Mouse (Mus musculus): ENCODE data around the gene Klf15. TPM values are rescaled to one million over a fixed set of nuclear protein-coding genes. Genes with fewer than 3 reads are reported as not detected.

Klf15 gene
- polyA plus RNA-seq, 1 experiment from 2014 or later = 18.4 TPM

GRCm38 (mm10) chr6:90463890-90464421 lies 1.6 kb downstream of the Klf15 start:
- Histone ChIP-seq H3K27me3 (peaks cover 56% of the 10 kb centered on the region), H3K9me3 (replicated peaks) (no peaks in the 10 kb centered on the region), H3K4me1 (replicated peaks) (peaks cover 17% of the 10 kb centered on the region), H3K36me3 (replicated peaks) (no peaks in the 10 kb centered on the region), H3K4me2 (peak overlapping the region; percentile 64), H3K9ac (no peak overlapping the region), H3K27ac (replicated peaks) (peak overlapping the region; percentile 71), H3K4me3 (replicated peaks) (peak overlapping the region; percentile 57)
- no peak for ATAC-seq (ENCODE audit: insufficient read depth)
- 37% methylated on average over 7 of the region's 7 CpGs for WGBS (ENCODE audit: insufficient replicate concordance)

GRCm38 (mm10) chr6:90465028-90465640 lies 2.8 kb downstream of the Klf15 start:
- Histone ChIP-seq H3K4me1 (replicated peaks) (peaks cover 22% of the 10 kb centered on the region), H3K9me3 (replicated peaks) (no peaks in the 10 kb centered on the region), H3K36me3 (replicated peaks) (no peaks in the 10 kb centered on the region), H3K9ac (no peak overlapping the region), H3K27me3 (peaks cover 51% of the 10 kb centered on the region), H3K4me2 (peak overlapping the region; percentile 47), H3K27ac (replicated peaks) (peak overlapping the region; percentile 78), H3K4me3 (replicated peaks) (peak overlapping the region; percentile 17)
- 63% methylated on average over 11 of the region's 11 CpGs for WGBS (ENCODE audit: insufficient replicate concordance)
- 0 out of 2 replicates have a peak, but pooled peaks have one; percentile 10 for ATAC-seq (ENCODE audit: insufficient read depth)

GRCm38 (mm10) chr6:90466079-90466478 lies 3.7 kb downstream of the Klf15 start:
- ATAC-seq (ENCODE audit: insufficient read depth) = no peak
- H3K4me3 ChIP-seq (replicated peaks) = peak overlapping the region; percentile 26
- peaks cover 41% of the 10 kb centered on the region for H3K27me3 ChIP-seq
- H3K4me2 ChIP-seq = peak overlapping the region; percentile 47
- H3K36me3 ChIP-seq (replicated peaks) = no peaks in the 10 kb centered on the region
- no peak overlapping the region for H3K9ac ChIP-seq
- peak overlapping the region; percentile 78 for H3K27ac ChIP-seq (replicated peaks)
- WGBS (ENCODE audit: insufficient replicate concordance) = 62% methylated on average over 10 of the region's 10 CpGs
- H3K9me3 ChIP-seq (replicated peaks) = no peaks in the 10 kb centered on the region
- H3K4me1 ChIP-seq (replicated peaks) = peaks cover 22% of the 10 kb centered on the region

GRCm38 (mm10) chr6:90466847-90467410 lies 4.6 kb downstream of the Klf15 start:
- Histone ChIP-seq H3K27me3 (peaks cover 33% of the 10 kb centered on the region), H3K4me2 (peak overlapping the region; percentile 47), H3K9me3 (replicated peaks) (no peaks in the 10 kb centered on the region), H3K9ac (no peak overlapping the region), H3K36me3 (replicated peaks) (no peaks in the 10 kb centered on the region), H3K4me1 (replicated peaks) (peaks cover 22% of the 10 kb centered on the region), H3K4me3 (replicated peaks) (peak overlapping the region; percentile 26; the same call in 1 of the 2 replicates), H3K27ac (replicated peaks) (peak overlapping the region; percentile 78)
- WGBS (ENCODE audit: insufficient replicate concordance) = 71% methylated on average over 12 of the region's 12 CpGs
- ATAC-seq (ENCODE audit: insufficient read depth) = no peak

- Histone ChIP-seq H3K27ac (replicated peaks) (no peak overlapping the region), H3K9me3 (replicated peaks) (no peaks in the 10 kb centered on the region), H3K4me3 (replicated peaks) (peak overlapping the region; percentile 26; the same call in 1 of the 2 replicates), H3K27me3 (peaks cover 20% of the 10 kb centered on the region), H3K4me1 (replicated peaks) (peaks cover 16% of the 10 kb centered on the region), H3K36me3 (replicated peaks) (no peaks in the 10 kb centered on the region), H3K9ac (no peak overlapping the region), H3K4me2 (peak overlapping the region; percentile 47)
- ATAC-seq (ENCODE audit: insufficient read depth) = no peak
- WGBS (ENCODE audit: insufficient replicate concordance) = 34% methylated on average over 1 of the region's 1 CpGs
Observed at GRCm38 (mm10) chr6:90468216-90468615, 5.8 kb downstream of the Klf15 start.

GRCm38 (mm10) chr6:90469041-90469440 lies 6.7 kb downstream of the Klf15 start:
- peaks cover 12% of the 10 kb centered on the region for H3K27me3 ChIP-seq
- no peak overlapping the region for H3K4me3 ChIP-seq (replicated peaks)
- no peaks in the 10 kb centered on the region for H3K36me3 ChIP-seq (replicated peaks)
- no peak overlapping the region for H3K27ac ChIP-seq (replicated peaks)
- no peak for ATAC-seq (ENCODE audit: insufficient read depth)
- no peak overlapping the region for H3K9ac ChIP-seq
- H3K9me3 ChIP-seq (replicated peaks) = no peaks in the 10 kb centered on the region
- peaks cover 15% of the 10 kb centered on the region for H3K4me1 ChIP-seq (replicated peaks)
- 50% methylated on average over 6 of the region's 6 CpGs for WGBS (ENCODE audit: insufficient replicate concordance)
- H3K4me2 ChIP-seq = peak overlapping the region; percentile 47; the same call in 1 of the 2 replicates

- H3K4me1 ChIP-seq (replicated peaks) = peaks cover 10% of the 10 kb centered on the region; the same call in 1 of the 2 replicates
- no peak overlapping the region for H3K4me3 ChIP-seq (replicated peaks)
- 59% methylated on average over 2 of the region's 2 CpGs for WGBS (ENCODE audit: insufficient replicate concordance)
- no peak overlapping the region for H3K4me2 ChIP-seq
- H3K27ac ChIP-seq (replicated peaks) = no peak overlapping the region
- H3K9ac ChIP-seq = no peak overlapping the region
- no peaks in the 10 kb centered on the region for H3K9me3 ChIP-seq (replicated peaks)
- peaks cover 3% of the 10 kb centered on the region; the same call in 1 of the 2 replicates for H3K27me3 ChIP-seq
- H3K36me3 ChIP-seq (replicated peaks) = no peaks in the 10 kb centered on the region
- ATAC-seq (ENCODE audit: insufficient read depth) = no peak
Observed at GRCm38 (mm10) chr6:90470255-90470654, 7.9 kb downstream of the Klf15 start.

GRCm38 (mm10) chr6:90470947-90471541 lies 8.7 kb downstream of the Klf15 start:
- Histone ChIP-seq H3K4me3 (replicated peaks) (no peak overlapping the region), H3K4me1 (replicated peaks) (peaks cover 18% of the 10 kb centered on the region; the same call in 1 of the 2 replicates), H3K9me3 (replicated peaks) (no peaks in the 10 kb centered on the region), H3K27ac (replicated peaks) (no peak overlapping the region), H3K9ac (no peak overlapping the region), H3K4me2 (no peak overlapping the region), H3K36me3 (replicated peaks) (no peaks in the 10 kb centered on the region), H3K27me3 (no peaks in the 10 kb centered on the region)
- 56% methylated on average over 12 of the region's 12 CpGs for WGBS (ENCODE audit: insufficient replicate concordance)
- ATAC-seq (ENCODE audit: insufficient read depth) = no peak

GRCm38 (mm10) chr6:90472079-90472478 lies 9.7 kb downstream of the Klf15 start:
- no peak for ATAC-seq (ENCODE audit: insufficient read depth)
- Histone ChIP-seq H3K9me3 (replicated peaks) (no peaks in the 10 kb centered on the region), H3K27me3 (no peaks in the 10 kb centered on the region), H3K27ac (replicated peaks) (no peak overlapping the region), H3K4me3 (replicated peaks) (no peak overlapping the region), H3K36me3 (replicated peaks) (no peaks in the 10 kb centered on the region), H3K9ac (no peak overlapping the region), H3K4me2 (no peak overlapping the region), H3K4me1 (replicated peaks) (peaks cover 21% of the 10 kb centered on the region)
- 54% methylated on average over 4 of the region's 4 CpGs for WGBS (ENCODE audit: insufficient replicate concordance)

- Histone ChIP-seq H3K4me1 (replicated peaks) (peaks cover 21% of the 10 kb centered on the region), H3K27me3 (no peaks in the 10 kb centered on the region), H3K36me3 (replicated peaks) (no peaks in the 10 kb centered on the region), H3K4me2 (no peak overlapping the region), H3K27ac (replicated peaks) (no peak overlapping the region), H3K9me3 (replicated peaks) (no peaks in the 10 kb centered on the region), H3K4me3 (replicated peaks) (no peak overlapping the region), H3K9ac (no peak overlapping the region)
- 62% methylated on average over 3 of the region's 3 CpGs for WGBS (ENCODE audit: insufficient replicate concordance)
- no peak for ATAC-seq (ENCODE audit: insufficient read depth)
Observed at GRCm38 (mm10) chr6:90472697-90473096, 10.3 kb downstream of the Klf15 start.

- Histone ChIP-seq H3K4me3 (replicated peaks) (no peak overlapping the region), H3K4me1 (replicated peaks) (peaks cover 19% of the 10 kb centered on the region; the same call in 1 of the 2 replicates), H3K27ac (replicated peaks) (no peak overlapping the region), H3K4me2 (no peak overlapping the region), H3K36me3 (replicated peaks) (no peaks in the 10 kb centered on the region), H3K9me3 (replicated peaks) (no peaks in the 10 kb centered on the region), H3K9ac (no peak overlapping the region), H3K27me3 (no peaks in the 10 kb centered on the region)
- 83% methylated on average over 24 of the region's 24 CpGs for WGBS (ENCODE audit: insufficient replicate concordance)
- ATAC-seq (ENCODE audit: insufficient read depth) = no peak
Observed at GRCm38 (mm10) chr6:90473630-90474360, 11.4 kb downstream of the Klf15 start.
